Mouse (Mus musculus) ES-Bruce4 (cell line): ENCODE results near the gene Mak.

Experiments
- CTCF ChIP-seq: IDR thresholded peaks from one replicate; pipeline ENCODE4 v1.8.1; 2011; ENCODE audit warnings: low read depth, low read length
- POLR2A ChIP-seq: IDR thresholded peaks from one replicate; pipeline ENCODE4 v1.8.1; 2011; ENCODE audit warnings: low read length; ENCODE audit not compliant: insufficient read depth

- TF ChIP-seq CTCF (no peak), POLR2A (no peak)
Measured at GRCm38 (mm10) chr13:41006244-41006643, 73.3 kb downstream of the Mak start.
